Mouse (Mus musculus): Measurements from ENCODE around the gene Gm17657.

DNA sequence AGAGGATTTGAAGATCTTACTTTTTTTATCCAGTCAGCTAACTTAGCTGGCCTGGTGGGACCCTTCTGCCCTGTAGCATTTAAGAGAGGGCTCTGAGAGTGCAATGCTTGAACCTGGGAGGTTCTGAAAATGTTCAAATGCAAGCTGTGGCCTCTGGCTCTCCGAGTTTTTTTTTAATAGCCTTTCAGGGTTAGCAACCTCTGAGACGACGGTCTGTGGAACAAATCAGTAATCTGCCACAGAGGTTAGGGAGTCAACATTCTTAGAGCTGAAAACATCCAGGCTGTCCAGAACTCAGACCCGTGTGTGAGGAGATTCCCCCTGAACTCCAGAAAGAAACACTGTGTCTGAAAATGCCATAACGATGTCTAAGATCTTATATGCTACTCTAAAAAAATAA lies 9.0 kb upstream of the Gm17657 start:
- TF ChIP-seq GABPA (IDR thresholded peaks at IDR 0.05; ENCODE audit: insufficient replicate concordance, low read depth, low read length), result no peak
- TF ChIP-seq EP300 (IDR thresholded peaks at IDR 0.05; ENCODE audit: low read length), result no peak
- no peak for TF ChIP-seq CTCF (conservative IDR thresholded peaks at IDR 0.05 in 1 of 2, IDR thresholded peaks at IDR 0.05 in 1 of 2; ENCODE audit: low read depth in 2 of 2, low read length in 2 of 2)
- no peak for TF ChIP-seq POLR2AphosphoS2 (IDR thresholded peaks at IDR 0.05; ENCODE audit: low read depth, low read length)
- no peak for TF ChIP-seq POLR2A (IDR thresholded peaks at IDR 0.05; ENCODE audit: low read depth, low read length)
- TF ChIP-seq USF2 (conservative IDR thresholded peaks at IDR 0.05; ENCODE audit: low read depth, low read length), result no peak
- TF ChIP-seq USF1 (IDR thresholded peaks at IDR 0.05; ENCODE audit: low read depth, low read length), result no peak
- TF ChIP-seq PAX5 (IDR thresholded peaks at IDR 0.05; ENCODE audit: low read length), result no peak
- no peak for TF ChIP-seq ZMIZ1 (IDR thresholded peaks at IDR 0.05; ENCODE audit: low read depth, low read length)
- TF ChIP-seq MAX (IDR thresholded peaks at IDR 0.05; ENCODE audit: low read length), result no peak
- no peak for TF ChIP-seq CHD1 (IDR thresholded peaks at IDR 0.05; ENCODE audit: low read depth, low read length)
- TF ChIP-seq SMC3 (IDR thresholded peaks at IDR 0.05; ENCODE audit: low read depth, low read length), result no peak

All from CH12.LX (cell line).